Mouse (Mus musculus) G1E (cell line): ENCODE results near the gene Pcbd2. TPM values are rescaled to one million over a fixed set of nuclear protein-coding genes. Genes with fewer than 3 reads are reported as not detected.
"Not testable (repeated sequence)": the region's sequence is repeated elsewhere in the genome, so short reads cannot be mapped to it uniquely, and the experiment has no call there.

Experiments
- ATAC-seq: 2 replicates; pipeline ENCODE4 v1.8.0; 2016; ENCODE audit warnings: mild to moderate bottlenecking; ENCODE audit not compliant: insufficient number of reproducible peaks, poor library complexity, low FRiP score, severe bottlenecking; ENCODE audit errors: extremely low read depth
- DNase-seq: peaks from one replicate; pipeline ENCODE4 v3.0.0; 2012; ENCODE audit warnings: low spot score
- H3K27me3 ChIP-seq: 2 replicates; pipeline ENCODE4 v1.6.1; 2012; ENCODE audit warnings: mild to moderate bottlenecking, low read length, inconsistent platforms; ENCODE audit not compliant: insufficient read depth
- H3K36me3 ChIP-seq: replicated peaks from 2 replicates; pipeline ENCODE3; 2012; ENCODE audit warnings: mild to moderate bottlenecking, inconsistent platforms
- H3K4me1 ChIP-seq: 2 replicates; pipeline ENCODE4 v1.6.1; 2012; ENCODE audit warnings: low read depth, low read length, inconsistent platforms, mixed read lengths; ENCODE audit not compliant: insufficient read depth
- H3K4me3 ChIP-seq: 2 replicates; pipeline ENCODE4 v1.5.1; 2012; ENCODE audit warnings: low read depth, mild to moderate bottlenecking, inconsistent platforms, low read length, moderate library complexity, mixed read lengths
- H3K9me3 ChIP-seq: replicated peaks from 2 replicates; pipeline ENCODE4 v1.6.1; 2012; ENCODE audit warnings: inconsistent platforms
- CTCF ChIP-seq: IDR thresholded peaks from 2 replicates; pipeline ENCODE4 v1.5.1; 2012; ENCODE audit warnings: low read depth, low read length, inconsistent platforms, mixed read lengths
- GATA1 ChIP-seq: IDR thresholded peaks from 2 replicates; pipeline ENCODE4 v1.6.1; 2012; ENCODE audit warnings: borderline replicate concordance, low read length, inconsistent platforms, mixed read lengths
- GATA2 ChIP-seq: IDR thresholded peaks from 2 replicates; pipeline ENCODE4 v1.6.1; 2012; ENCODE audit warnings: low read depth, low read length, inconsistent platforms, borderline replicate concordance
- POLR2AphosphoS5 ChIP-seq: IDR thresholded peaks from 2 replicates; pipeline ENCODE4 v1.6.1; 2012; ENCODE audit warnings: low read depth, low read length, inconsistent platforms; ENCODE audit not compliant: insufficient replicate concordance
- TAL1 ChIP-seq: conservative IDR thresholded peaks from 2 replicates; pipeline ENCODE4 v1.6.1; 2012; ENCODE audit warnings: low read depth, low read length, inconsistent platforms, mixed read lengths
- polyA plus RNA-seq: library from polyadenylated mRNA; stranded (reverse); fragments of >175 nt; gene quantifications from 2 replicates; pipeline ENCODE4 v1.2.3, GENCODE M21; 2012
- total RNA-seq, 2 experiments: library from RNA; stranded (forward) in 1 of 2; stranded (reverse) in 1 of 2; fragments of 200-1000 nt in 1 of 2; fragments of >200 nt in 1 of 2; fragmentation: Nextera tagmentation in 1 of 2; gene quantifications; 2 replicates each; pipeline ENCODE4 v1.2.3; 2014 to 2017

Pcbd2 gene
- total and polyA plus RNA-seq, 3 experiments: 19.2 to 43.4 (median 30.9) TPM

DNA sequence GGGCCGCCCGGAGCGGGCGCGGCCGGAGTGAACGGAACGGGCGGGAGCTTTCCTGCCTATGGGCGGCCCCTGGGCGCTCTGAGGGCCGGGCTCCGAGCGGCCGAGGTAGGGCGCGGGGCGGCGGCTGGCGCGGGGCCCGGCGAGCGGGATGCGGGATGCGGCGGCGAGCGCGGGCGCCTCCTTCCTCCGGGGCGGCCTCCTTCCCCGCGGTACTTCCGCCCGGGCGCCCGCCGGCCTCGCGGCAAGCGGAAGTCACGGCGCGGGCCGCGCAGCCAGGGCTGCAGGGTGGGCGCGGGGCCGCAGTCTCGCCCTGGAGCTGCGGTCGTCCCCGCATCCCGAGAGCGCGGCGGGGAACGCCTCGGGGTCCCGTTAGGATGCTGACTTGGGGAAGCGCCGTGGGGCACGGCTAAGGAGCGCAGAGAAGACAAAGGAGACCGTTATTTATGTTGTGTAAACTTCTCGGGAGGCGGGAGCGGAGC lies 33.9 kb upstream of the Pcbd2 start:
- Histone ChIP-seq H3K4me3 (peak overlapping the region; percentile 87), H3K36me3 (peaks cover 24% of the 10 kb centered on the region), H3K27me3 (no peaks in the 10 kb centered on the region), H3K9me3 (no peaks in the 10 kb centered on the region), H3K4me1 (peaks cover 39% of the 10 kb centered on the region)
- DNase-seq (peak; percentile 43), ATAC-seq (no peak)
- TF ChIP-seq POLR2AphosphoS5 (no peak), TAL1 (no peak), CTCF (no peak), GATA2 (no peak), GATA1 (no peak)

DNA sequence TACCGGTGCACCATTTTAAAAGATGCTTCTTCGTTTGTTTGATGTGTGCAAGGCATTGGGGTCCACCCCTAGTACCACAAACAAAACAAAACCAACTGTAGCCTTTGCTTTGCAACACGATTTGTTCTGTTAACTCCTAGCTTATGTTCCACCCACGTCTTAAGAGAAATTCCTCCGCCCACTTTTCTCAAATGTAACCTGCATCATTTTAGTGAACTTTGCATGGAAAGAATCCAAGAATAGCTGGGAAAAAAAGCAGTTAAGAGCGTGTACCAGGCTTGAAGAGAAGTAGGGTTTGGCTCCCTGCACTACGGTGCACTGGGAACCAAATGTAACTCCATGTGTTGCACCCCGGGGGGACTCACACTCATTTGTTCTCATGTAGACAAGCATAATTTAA lies 33.1 kb upstream of the Pcbd2 start:
- no peak for ATAC-seq
- no peak for DNase-seq
- peaks cover 44% of the 10 kb centered on the region for H3K4me1 ChIP-seq
- peak overlapping the region; percentile 87 for H3K4me3 ChIP-seq
- peaks cover 32% of the 10 kb centered on the region for H3K36me3 ChIP-seq
- TF ChIP-seq POLR2AphosphoS5 (no peak), CTCF (no peak), GATA2 (no peak), TAL1 (no peak), GATA1 (no peak)
- no peaks in the 10 kb centered on the region for H3K27me3 ChIP-seq
- no peaks in the 10 kb centered on the region for H3K9me3 ChIP-seq

DNA sequence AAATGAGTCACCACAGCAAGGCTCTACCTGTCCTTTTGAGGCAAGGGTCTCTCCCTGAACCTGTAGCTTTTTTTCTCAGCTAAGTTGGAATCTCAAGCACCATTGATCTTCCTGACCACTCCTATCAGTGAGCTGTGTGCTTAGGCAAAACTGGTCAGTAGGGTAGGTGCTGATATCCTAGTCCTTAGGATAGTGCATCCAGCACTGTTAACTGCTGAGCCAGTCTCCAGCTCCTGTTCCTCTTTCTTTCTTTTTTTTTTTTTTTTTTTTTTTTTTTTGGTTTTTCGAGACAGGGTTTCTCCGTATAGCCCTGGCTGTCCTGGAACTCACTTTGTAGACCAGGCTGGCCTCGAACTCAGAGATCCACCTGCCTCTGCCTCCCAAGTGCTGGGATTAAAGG lies 31.2 kb upstream of the Pcbd2 start:
- Histone ChIP-seq H3K36me3 (peaks cover 51% of the 10 kb centered on the region), H3K4me1 (peaks cover 50% of the 10 kb centered on the region)
- DNase-seq, H3K9me3 ChIP-seq, ATAC-seq, H3K4me3 ChIP-seq, H3K27me3 ChIP-seq: not testable (repeated sequence)

DNA sequence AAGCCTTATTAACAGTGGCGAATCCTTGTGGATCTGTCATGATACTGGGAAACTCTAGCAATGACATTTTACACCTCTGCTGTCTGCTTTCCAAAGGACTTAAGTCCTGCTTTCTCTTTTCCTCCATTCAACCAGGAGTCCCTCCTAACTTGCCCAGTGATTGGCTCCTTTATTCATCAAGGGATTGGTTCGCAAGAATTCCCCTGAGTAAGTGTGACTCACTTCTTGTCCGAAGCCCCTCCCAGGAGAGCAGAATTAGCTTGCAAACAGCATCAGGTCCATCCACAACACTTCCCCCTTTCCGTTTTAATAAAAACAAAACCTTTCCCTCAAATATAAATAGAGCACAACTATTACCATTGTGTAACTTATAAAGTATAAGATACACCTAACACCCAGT lies 22.9 kb upstream of the Pcbd2 start:
- Histone ChIP-seq H3K4me1 (peaks cover 13% of the 10 kb centered on the region), H3K9me3 (0 out of 2 replicates have a peak, but pooled peaks cover 2% of the 10 kb centered on the region), H3K27me3 (no peaks in the 10 kb centered on the region), H3K36me3 (peaks cover 70% of the 10 kb centered on the region), H3K4me3 (no peak overlapping the region)
- DNase-seq (no peak), ATAC-seq (no peak)
- TF ChIP-seq TAL1: no peak
- no peak for TF ChIP-seq GATA2
- TF ChIP-seq GATA1: no peak

DNA sequence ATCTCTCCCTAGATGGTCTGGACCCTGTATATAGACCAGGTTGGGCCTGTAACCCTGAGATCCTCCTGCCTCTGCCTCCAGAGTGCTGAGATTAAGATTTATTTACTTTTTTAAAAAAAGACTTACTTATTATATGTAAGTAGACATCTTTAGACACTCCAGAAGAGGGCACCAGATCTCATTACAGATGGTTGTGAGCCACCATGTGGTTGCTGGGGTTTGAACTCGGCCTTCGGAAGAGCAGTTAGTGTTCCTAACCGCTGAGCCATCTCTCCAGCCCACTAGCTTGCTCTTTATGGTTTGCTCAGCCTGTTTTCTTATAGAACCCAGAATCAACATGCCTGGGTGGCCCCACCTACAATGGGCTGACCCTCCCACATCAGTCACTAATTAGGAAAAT lies 14.3 kb upstream of the Pcbd2 start:
- peaks cover 17% of the 10 kb centered on the region for H3K36me3 ChIP-seq
- no peak for ATAC-seq
- H3K4me1 ChIP-seq: peaks cover 26% of the 10 kb centered on the region
- no peaks in the 10 kb centered on the region for H3K9me3 ChIP-seq
- H3K27me3 ChIP-seq: no peaks in the 10 kb centered on the region
- TF ChIP-seq POLR2AphosphoS5 (no peak), GATA2 (no peak), GATA1 (no peak), CTCF (no peak), TAL1 (no peak)
- no peak for DNase-seq
- no peak overlapping the region for H3K4me3 ChIP-seq

DNA sequence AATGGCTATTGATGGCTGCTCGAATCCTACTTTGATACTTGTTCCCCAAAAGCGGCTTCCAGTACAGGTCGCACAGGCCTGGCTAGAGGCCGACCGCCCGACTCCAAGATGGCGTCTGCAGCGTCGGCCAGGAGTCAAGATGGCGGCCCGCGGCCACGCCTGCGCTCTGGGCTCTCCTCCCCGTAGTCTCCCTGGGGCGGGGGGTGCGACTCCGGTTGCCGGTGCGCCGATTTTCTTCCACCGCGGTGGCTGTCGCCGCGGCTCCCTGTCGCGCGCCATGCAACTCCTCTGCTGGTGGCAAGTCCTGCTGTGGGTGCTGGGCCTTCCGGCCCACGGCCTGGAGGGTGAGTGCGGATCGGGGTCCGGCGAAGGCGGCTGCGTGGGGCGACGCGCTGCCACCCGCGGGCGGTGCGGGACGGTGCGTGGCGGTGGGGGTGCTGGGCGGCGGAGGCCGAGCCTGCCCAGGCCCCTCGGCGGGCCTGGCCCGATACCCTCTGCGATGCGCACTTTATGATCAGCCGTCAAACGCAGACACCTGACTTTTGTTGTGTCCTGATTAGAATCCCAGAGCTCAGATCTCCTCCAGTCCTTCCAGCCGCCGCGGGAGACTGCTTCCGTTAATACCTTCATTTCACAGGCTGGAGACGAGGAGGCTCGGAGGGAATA lies 12.5 kb upstream of the Pcbd2 start, which contains the start of gene Txndc15:
Gene Txndc15, plus strand, starts transcription at position 150 of the 666 bp plus-strand sequence.
- no peak for TF ChIP-seq GATA2
- TF ChIP-seq GATA1: no peak
- TF ChIP-seq POLR2AphosphoS5: no peak
- no peak for TF ChIP-seq TAL1
- no peak for TF ChIP-seq CTCF
- H3K36me3 ChIP-seq: peaks cover 31% of the 10 kb centered on the region
- H3K9me3 ChIP-seq: no peaks in the 10 kb centered on the region
- peak; percentile 62 for ATAC-seq
- peak; percentile 96 for DNase-seq
- peaks cover 24% of the 10 kb centered on the region for H3K4me1 ChIP-seq
- H3K27me3 ChIP-seq: no peaks in the 10 kb centered on the region
- H3K4me3 ChIP-seq: peak within 1 kb of the TSS; percentile 97

DNA sequence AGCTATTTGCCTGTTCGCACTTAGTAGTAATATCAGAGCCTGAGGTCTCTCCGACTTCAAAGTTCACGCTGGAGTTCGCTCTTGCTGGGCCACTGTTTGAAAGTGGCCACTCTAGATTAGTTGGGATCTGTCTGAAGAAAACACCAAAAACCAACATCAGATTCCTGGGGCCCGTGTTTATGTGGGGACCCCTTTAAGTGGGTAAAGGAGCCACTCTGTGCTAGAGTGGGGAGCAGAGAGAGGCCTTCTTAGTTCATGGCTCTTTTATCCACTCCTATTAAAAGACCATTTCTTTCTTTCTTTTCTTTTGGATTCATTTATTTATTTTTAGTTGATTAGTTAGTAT lies 12.0 kb upstream of the Pcbd2 start:
- TF ChIP-seq TAL1 (no peak), CTCF (no peak), POLR2AphosphoS5 (no peak), GATA1 (no peak)
- no peaks in the 10 kb centered on the region for H3K9me3 ChIP-seq
- no peaks in the 10 kb centered on the region for H3K27me3 ChIP-seq
- peak; percentile 10 for DNase-seq
- peak overlapping the region; percentile 97 for H3K4me3 ChIP-seq
- peaks cover 36% of the 10 kb centered on the region for H3K36me3 ChIP-seq
- peaks cover 24% of the 10 kb centered on the region for H3K4me1 ChIP-seq
- no peak for ATAC-seq
